8 mouse cellular contexts compared by ENCODE assay signal in the genomic region with DNA sequence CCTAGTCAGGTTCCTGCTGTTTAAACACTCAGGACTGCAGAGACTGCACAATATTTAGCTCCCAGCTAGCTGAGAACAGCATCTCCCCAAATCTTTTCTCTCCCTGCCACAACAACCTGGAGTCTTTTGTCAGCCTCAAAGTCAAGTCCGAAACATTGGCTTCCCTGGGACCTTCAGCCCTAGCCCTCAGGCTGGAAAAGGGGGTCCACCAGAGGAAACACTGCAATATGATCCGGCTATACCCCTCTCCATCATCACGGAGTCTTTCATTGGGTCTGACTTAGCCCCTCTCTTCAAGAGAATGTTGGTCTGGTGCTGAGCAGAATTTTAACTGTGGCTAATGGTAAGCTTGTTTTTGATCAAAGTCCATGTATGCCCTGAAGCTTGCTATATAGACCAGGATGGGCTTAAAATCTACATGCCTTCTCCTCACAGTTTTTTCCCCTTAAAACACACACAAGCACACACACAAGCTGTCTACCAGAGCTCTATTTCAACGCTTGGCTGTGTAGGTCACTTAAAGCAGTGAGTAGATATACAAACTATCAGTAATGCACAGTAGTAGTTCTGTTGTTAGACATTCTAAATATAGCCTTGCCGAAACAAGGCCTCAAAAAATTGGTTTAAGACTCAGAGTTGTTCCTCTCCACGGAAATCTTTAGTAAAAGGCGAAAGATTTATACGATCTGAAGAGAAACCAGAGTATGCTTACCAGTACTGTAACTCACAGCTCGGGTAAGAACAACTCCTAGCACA. TPM values are rescaled to one million over a fixed set of nuclear protein-coding genes. Genes with fewer than 3 reads are reported as not detected.
DNase-seq lines count a peak whose midpoint lies in the region; ATAC-seq and TF ChIP-seq lines count a peak whose summit lies in the region.

No protein-coding gene starts in this region.

- WGBS in heart, embryonic 11.5 days (ENCODE audit: insufficient replicate concordance): 5% methylated on average over 9 of the region's 9 CpGs
- 2% methylated on average over 9 of the region's 9 CpGs for WGBS in embryonic facial prominence, embryonic 12.5 days
- WGBS in midbrain, embryonic 16.5 days: 8% methylated on average over 9 of the region's 9 CpGs

- H3K9me3 ChIP-seq in heart, embryonic 11.5 days (replicated peaks; ENCODE audit: control insufficient read depth, low read length): no peaks in the 10 kb centered on the region
- no peaks in the 10 kb centered on the region for H3K9me3 ChIP-seq in ES-Bruce4 (replicated peaks; ENCODE audit: control insufficient read depth, insufficient read depth, low read length, poor library complexity, severe bottlenecking)
- H3K9me3 ChIP-seq in embryonic facial prominence, embryonic 12.5 days: no peaks in the 10 kb centered on the region
- H3K9me3 ChIP-seq in midbrain, embryonic 16.5 days (replicated peaks; ENCODE audit: control insufficient read depth, low read length, poor library complexity, severe bottlenecking): no peaks in the 10 kb centered on the region

- peak; percentile 79 for ATAC-seq in heart, embryonic 11.5 days (replicated peaks; ENCODE audit: insufficient number of reproducible peaks, low FRiP score, low TSS enrichment)
- ATAC-seq in embryonic facial prominence, embryonic 12.5 days (ENCODE audit: insufficient number of reproducible peaks, insufficient read depth, low FRiP score, low TSS enrichment): peak; percentile 89
- ATAC-seq in inflammation-experienced regulatory T-cells, adult 6 months: peak; percentile 73
- ATAC-seq in midbrain, embryonic 16.5 days: peak; percentile 79

- peaks cover 29% of the 10 kb centered on the region for H3K4me1 ChIP-seq in heart, embryonic 11.5 days (ENCODE audit: control insufficient read depth, insufficient read depth, low read length)
- H3K4me1 ChIP-seq in ES-Bruce4 (ENCODE audit: control insufficient read depth, insufficient read depth, low read length): peaks cover 17% of the 10 kb centered on the region
- peaks cover 29% of the 10 kb centered on the region for H3K4me1 ChIP-seq in embryonic facial prominence, embryonic 12.5 days
- H3K4me1 ChIP-seq in midbrain, embryonic 16.5 days (ENCODE audit: control insufficient read depth, insufficient read depth, low read length): peaks cover 20% of the 10 kb centered on the region

- TF ChIP-seq POLR2A in ES-Bruce4 (IDR thresholded peaks at IDR 0.05; ENCODE audit: insufficient read depth, low read length): peak; percentile 85

- TF ChIP-seq EP300 in ES-Bruce4 (IDR thresholded peaks at IDR 0.05; ENCODE audit: insufficient read depth, low read depth, low read length): no peak

- no peak overlapping the region; the same call in 1 of the 2 replicates for H3K4me3 ChIP-seq in heart, embryonic 11.5 days (ENCODE audit: low read depth, low read length)
- no peak overlapping the region for H3K4me3 ChIP-seq in ES-Bruce4 (ENCODE audit: low read depth, low read length)
- peak overlapping the region; percentile 6; the same call in 1 of the 2 replicates for H3K4me3 ChIP-seq in embryonic facial prominence, embryonic 12.5 days
- H3K4me3 ChIP-seq in midbrain, embryonic 16.5 days (ENCODE audit: low read depth, low read length): peak overlapping the region; percentile 18; the same call in 1 of the 2 replicates

- H3K9ac ChIP-seq in heart, embryonic 11.5 days (ENCODE audit: low read depth, low read length): peak overlapping the region; percentile 70
- no peak overlapping the region; the same call in 1 of the 2 replicates for H3K9ac ChIP-seq in ES-Bruce4 (ENCODE audit: low read depth, poor library complexity, severe bottlenecking)
- H3K9ac ChIP-seq in embryonic facial prominence, embryonic 12.5 days: 0 out of 2 replicates have a peak overlapping the region, but pooled peaks have one; percentile 24
- peak overlapping the region; percentile 63; the same call in 1 of the 2 replicates for H3K9ac ChIP-seq in midbrain, embryonic 16.5 days (ENCODE audit: low read depth, low read length)

- H3K4me2 ChIP-seq in heart, embryonic 11.5 days: peak overlapping the region; percentile 45
- peak overlapping the region; percentile 21 for H3K4me2 ChIP-seq in embryonic facial prominence, embryonic 12.5 days (replicated peaks)
- H3K4me2 ChIP-seq in midbrain, embryonic 16.5 days (ENCODE audit: low read length): peak overlapping the region; percentile 43

- no peak for DNase-seq in heart, postnatal 10 days
- no peak for DNase-seq in ovary, postnatal 36 days (ENCODE audit: low spot score)
- no peak for DNase-seq in gastrocnemius, adult 18-20 months (ENCODE audit: low spot score)

- TF ChIP-seq CTCF in ES-Bruce4 (IDR thresholded peaks at IDR 0.05; ENCODE audit: low read depth, low read length): no peak

- intact Hi-C loops in heart, postnatal 10 days (cut with DNase I): loop anchor here (1.0 kb wide), 1 partner anchor 87 kb away; no protein-coding TSS in a partner anchor

- no peaks in the 10 kb centered on the region for H3K27me3 ChIP-seq in heart, embryonic 11.5 days (ENCODE audit: control insufficient read depth, insufficient read depth, low read length)
- H3K27me3 ChIP-seq in ES-Bruce4 (ENCODE audit: control insufficient read depth, insufficient read depth, low read length, poor library complexity, severe bottlenecking): no peaks in the 10 kb centered on the region
- no peaks in the 10 kb centered on the region for H3K27me3 ChIP-seq in embryonic facial prominence, embryonic 12.5 days
- no peaks in the 10 kb centered on the region for H3K27me3 ChIP-seq in midbrain, embryonic 16.5 days (ENCODE audit: control insufficient read depth, insufficient read depth, low read depth, low read length)

- no peaks in the 10 kb centered on the region for H3K36me3 ChIP-seq in heart, embryonic 11.5 days (ENCODE audit: control insufficient read depth, insufficient read depth, low read length)
- no peaks in the 10 kb centered on the region for H3K36me3 ChIP-seq in ES-Bruce4 (ENCODE audit: control insufficient read depth, insufficient read depth, low read length, poor library complexity, severe bottlenecking)
- H3K36me3 ChIP-seq in embryonic facial prominence, embryonic 12.5 days: no peaks in the 10 kb centered on the region
- H3K36me3 ChIP-seq in midbrain, embryonic 16.5 days (ENCODE audit: control insufficient read depth, insufficient read depth, low read length): no peaks in the 10 kb centered on the region

- peak overlapping the region; percentile 93 for H3K27ac ChIP-seq in heart, embryonic 11.5 days (ENCODE audit: low read depth, low read length)
- peak overlapping the region; percentile 30; the same call in 1 of the 2 replicates for H3K27ac ChIP-seq in ES-Bruce4 (ENCODE audit: insufficient read depth, low read length)
- peak overlapping the region; percentile 90 for H3K27ac ChIP-seq in embryonic facial prominence, embryonic 12.5 days
- H3K27ac ChIP-seq in midbrain, embryonic 16.5 days (ENCODE audit: low read length): peak overlapping the region; percentile 75

RNA-seq across cellular contexts. Expression of gene Parp16, which starts 1.0 kb away (rescaled TPM):
- 4.6 and 5.0 TPM in 2 replicates for polyA plus RNA-seq in heart, embryonic 11.5 days (2014; fragmentation: Nextera tagmentation; extraction: Ambion mirVana)
- total RNA-seq in heart, postnatal 10 days (2021): 1 to 10 TPM; 5.1 to 5.9 TPM
- polyA plus RNA-seq in ES-Bruce4 (2011; ENCODE audit: insufficient read depth, insufficient read length, low read depth, missing spikeins): 5.7 and 7.1 TPM in 2 replicates
- polyA plus RNA-seq in embryonic facial prominence, embryonic 12.5 days (2016; fragmentation: Nextera tagmentation; extraction: Ambion mirVana): 7.1 and 7.2 TPM in 2 replicates
- 1 to 10 TPM; 5.4 to 8.0 (median 5.8) TPM for polyA plus RNA-seq in inflammation-experienced regulatory T-cells, adult 6 months (2017; shearing (Covaris generic))
- 8.5 and 9.0 TPM in 2 replicates for polyA plus RNA-seq in midbrain, embryonic 16.5 days (2015; fragmentation: Nextera tagmentation; extraction: Ambion mirVana)
- total RNA-seq in gastrocnemius, adult 18-20 months (2021): 1 to 10 TPM; 3.6 to 3.7 TPM

RNA-seq across cellular contexts. Expression of gene Igdcc3, which starts 55.2 kb away (rescaled TPM):
- 6.3 and 6.8 TPM in 2 replicates for polyA plus RNA-seq in heart, embryonic 11.5 days (2014; fragmentation: Nextera tagmentation; extraction: Ambion mirVana)
- total RNA-seq in heart, postnatal 10 days (2021): under 1 TPM; 0.22 to 0.40 TPM
- polyA plus RNA-seq in ES-Bruce4 (2011; ENCODE audit: insufficient read depth, insufficient read length, low read depth, missing spikeins): 8.6 and 8.9 TPM in 2 replicates
- 7.5 and 9.3 TPM in 2 replicates for polyA plus RNA-seq in embryonic facial prominence, embryonic 12.5 days (2016; fragmentation: Nextera tagmentation; extraction: Ambion mirVana)
- polyA plus RNA-seq in inflammation-experienced regulatory T-cells, adult 6 months (2017; shearing (Covaris generic)): not detected
- polyA plus RNA-seq in midbrain, embryonic 16.5 days (2015; fragmentation: Nextera tagmentation; extraction: Ambion mirVana): 8.7 and 9.1 TPM in 2 replicates
- total RNA-seq in gastrocnemius, adult 18-20 months (2021): under 1 TPM; 0.21 to 0.32 TPM

Comparison
In these comparisons a context has a peak if more than half of its experiments do, and no peak if none do; other contexts are left out.
1. H3K27ac ChIP-seq: peak in every context shown above with its lines; median percentile 93 in heart, embryonic 11.5 days; 90 in embryonic facial prominence, embryonic 12.5 days; 75 in midbrain, embryonic 16.5 days; 30 in ES-Bruce4.
2. H3K4me3 ChIP-seq: peak in embryonic facial prominence, embryonic 12.5 days (single experiment) and midbrain, embryonic 16.5 days (single experiment); none in heart, embryonic 11.5 days (single experiment) and ES-Bruce4 (single experiment).
3. Peak in every context shown above with its lines, with median percentiles within 50 percentile points of each other: ATAC-seq and H3K4me2 ChIP-seq.